Mouse (Mus musculus) c-Kit-negative CD71-positive TER-119-positive erythroid progenitor cells, embryonic 14.5 days (primary cell): ENCODE data around the gene Gm3269.
"Not testable (repeated sequence)": the region's sequence is repeated elsewhere in the genome, so short reads cannot be mapped to it uniquely, and the experiment has no call there.

Experiments
- DNase-seq: peaks from one replicate; pipeline ENCODE4 v3.0.0-alpha.2; 2013; ENCODE audit warnings: low read depth, low spot score

Gene Gm3269

GRCm38 (mm10) chr14:4837806-4838205, at the start of gene Gm3269:
TSS of gene Gm3269 (plus strand) at chr14:4838106.
- not testable (repeated sequence) for DNase-seq

DNA sequence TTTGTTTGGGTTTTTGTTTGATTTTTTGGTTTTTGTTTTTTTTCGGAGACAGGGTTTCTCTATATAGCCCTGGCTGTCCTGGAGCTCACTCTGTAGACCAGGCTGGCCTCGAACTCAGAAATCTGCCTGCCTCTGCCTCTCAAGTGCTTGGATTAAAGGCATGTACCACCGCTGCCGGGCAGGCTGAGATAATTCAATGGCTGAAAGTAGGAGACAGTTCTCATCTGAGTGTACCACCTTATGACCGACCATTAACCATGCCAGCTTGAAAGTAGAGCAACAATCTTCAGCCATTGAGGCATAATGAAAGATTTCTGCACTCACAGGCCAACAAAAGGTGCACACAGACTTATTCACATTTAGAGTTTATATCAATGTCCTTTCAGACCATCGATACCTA, 31.5 kb upstream of the Gm3269 start:
- not testable (repeated sequence) for DNase-seq

DNA sequence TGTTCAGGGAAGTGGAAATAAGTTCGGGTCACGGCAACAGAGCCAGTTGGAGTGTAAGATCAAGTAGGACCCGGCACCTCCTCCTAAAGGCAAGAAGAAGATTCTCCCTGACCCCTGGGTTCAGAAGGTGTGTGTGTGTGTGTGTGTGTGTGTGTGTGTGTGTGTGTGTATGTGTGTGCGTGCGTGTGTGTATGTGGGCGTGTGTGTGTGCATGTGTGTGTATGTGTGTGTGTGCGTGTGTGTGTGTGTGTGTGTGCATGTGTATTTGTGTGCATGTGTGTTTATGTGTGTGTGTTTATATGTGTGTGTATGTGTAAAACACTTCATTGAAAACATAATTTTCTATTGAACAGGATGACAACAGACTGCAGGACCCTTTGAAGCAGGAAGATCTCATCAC, 16.0 kb upstream of the Gm3269 start:
- not testable (repeated sequence) for DNase-seq

DNA sequence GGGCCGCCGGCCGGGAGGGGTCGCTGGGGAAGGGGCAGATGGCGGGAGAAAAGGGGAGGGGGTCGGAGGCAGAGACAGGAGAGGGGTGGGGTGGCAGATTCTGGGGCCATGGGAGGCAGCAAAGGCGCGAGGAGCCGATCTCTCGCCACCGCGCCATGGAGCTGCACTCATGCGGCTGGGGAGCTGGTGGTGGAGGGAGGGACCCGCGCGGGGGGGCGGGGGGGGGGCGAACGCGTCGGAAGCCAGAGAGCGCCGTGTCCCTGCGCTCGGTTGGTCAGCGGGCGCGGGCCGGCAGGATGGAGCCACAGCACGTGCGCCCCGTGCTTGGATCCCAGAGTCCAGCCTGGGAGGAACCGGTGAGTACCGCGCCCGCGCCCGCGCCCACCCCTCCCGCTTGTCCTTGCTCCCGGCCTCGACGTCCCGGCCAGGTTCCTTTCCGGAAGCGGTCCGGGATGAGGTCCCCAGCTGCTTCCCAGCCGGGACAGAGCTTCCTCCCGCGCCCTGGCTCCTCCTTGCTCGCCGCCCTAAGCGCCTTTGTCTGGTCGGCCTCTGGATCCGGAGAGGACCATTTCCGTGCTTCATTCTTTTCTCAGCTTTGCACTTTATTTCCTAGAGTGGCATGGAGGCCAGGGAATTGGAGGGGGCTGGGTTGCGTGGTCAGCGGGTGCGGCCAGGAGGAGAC, 17.5 kb downstream of the Gm3269 start, which contains the start of gene Gm3264:
Gene Gm3264 (plus strand): TSS at position 278 of the 682 bp plus-strand sequence.
- DNase-seq = not testable (repeated sequence)

DNA sequence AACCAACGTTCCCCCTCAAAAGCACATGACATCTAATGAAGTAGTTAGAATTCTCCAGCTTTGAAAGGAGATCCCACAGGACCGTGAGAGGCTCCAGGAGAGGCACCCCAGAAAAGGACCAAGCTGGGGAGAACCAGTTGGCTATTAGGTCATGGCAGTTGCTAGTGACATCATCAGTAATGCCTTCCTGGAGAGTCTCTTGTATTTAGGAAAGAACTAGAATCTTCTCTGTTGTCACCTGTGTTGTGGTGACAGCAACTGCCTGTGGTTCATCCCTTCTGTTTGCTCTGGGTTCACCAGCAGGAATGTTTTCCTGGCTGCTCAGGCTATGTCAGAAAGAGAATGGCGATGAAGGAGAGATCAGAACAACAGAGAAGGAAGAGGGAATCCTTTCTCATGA, 54.2 kb downstream of the Gm3269 start, which contains the start of gene Gm3278:
Gene Gm3278 (plus strand): TSS at position 301 of the 400 bp plus-strand sequence.
- DNase-seq = not testable (repeated sequence)
